Mouse (Mus musculus): ENCODE results near the gene Rnf114. TPM values are rescaled to one million over a fixed set of nuclear protein-coding genes. Genes with fewer than 3 reads are reported as not detected.

Rnf114 gene
- polyA plus RNA-seq, 1 experiment = 97.0 TPM

GRCm38 (mm10) chr2:167537476-167538297 lies 45.2 kb downstream of the Rnf114 start, which contains the start of gene Snai1:
TSS of gene Snai1 (plus strand) at chr2:167538195.
- peaks cover 10% of the 10 kb centered on the region for H3K4me1 ChIP-seq (ENCODE audit: control insufficient read depth, insufficient read depth, low read length)
- no peaks in the 10 kb centered on the region for H3K9me3 ChIP-seq (replicated peaks; ENCODE audit: control insufficient read depth, insufficient read depth, low read length, poor library complexity, severe bottlenecking)
- no peaks in the 10 kb centered on the region for H3K36me3 ChIP-seq (ENCODE audit: control insufficient read depth, insufficient read depth, low read length, poor library complexity, severe bottlenecking)
- peak within 1 kb of the TSS; percentile 19; the same call in 1 of the 2 replicates for H3K9ac ChIP-seq (ENCODE audit: low read depth, poor library complexity, severe bottlenecking)
- H3K27ac ChIP-seq (ENCODE audit: insufficient read depth, low read length) = no peak within 1 kb of the TSS
- peak within 1 kb of the TSS; percentile 35 for H3K4me3 ChIP-seq (ENCODE audit: low read depth, low read length)
- TF ChIP-seq POLR2A (IDR thresholded peaks at IDR 0.05; ENCODE audit: insufficient read depth, low read length) (peak; percentile 39), EP300 (IDR thresholded peaks at IDR 0.05; ENCODE audit: insufficient read depth, low read depth, low read length) (peak; percentile 14; the same call in 1 of the 2 replicates), CTCF (IDR thresholded peaks at IDR 0.05; ENCODE audit: low read depth, low read length) (peak; percentile 70)
- H3K27me3 ChIP-seq (ENCODE audit: control insufficient read depth, insufficient read depth, low read length, poor library complexity, severe bottlenecking) = peaks cover 2% of the 10 kb centered on the region; the same call in 1 of the 2 replicates

- Histone ChIP-seq H3K36me3 (ENCODE audit: control insufficient read depth, insufficient read depth, low read length, poor library complexity, severe bottlenecking) (no peaks in the 10 kb centered on the region), H3K27me3 (ENCODE audit: control insufficient read depth, insufficient read depth, low read length, poor library complexity, severe bottlenecking) (peaks cover 2% of the 10 kb centered on the region; the same call in 1 of the 2 replicates), H3K27ac (ENCODE audit: insufficient read depth, low read length) (no peak overlapping the region), H3K9ac (ENCODE audit: low read depth, poor library complexity, severe bottlenecking) (peak overlapping the region; percentile 19; the same call in 1 of the 2 replicates), H3K9me3 (replicated peaks; ENCODE audit: control insufficient read depth, insufficient read depth, low read length, poor library complexity, severe bottlenecking) (no peaks in the 10 kb centered on the region), H3K4me1 (ENCODE audit: control insufficient read depth, insufficient read depth, low read length) (peaks cover 12% of the 10 kb centered on the region), H3K4me3 (ENCODE audit: low read depth, low read length) (0 out of 2 replicates have a peak overlapping the region, but pooled peaks have one; percentile 3)
- TF ChIP-seq CTCF (IDR thresholded peaks at IDR 0.05; ENCODE audit: low read depth, low read length) (no peak), EP300 (IDR thresholded peaks at IDR 0.05; ENCODE audit: insufficient read depth, low read depth, low read length) (no peak), POLR2A (IDR thresholded peaks at IDR 0.05; ENCODE audit: insufficient read depth, low read length) (no peak)
These were observed 46.3 kb downstream of the Rnf114 start for GRCm38 (mm10) chr2:167538671-167539306.

- Histone ChIP-seq H3K4me3 (ENCODE audit: low read depth, low read length) (no peak overlapping the region), H3K27ac (ENCODE audit: insufficient read depth, low read length) (no peak overlapping the region), H3K36me3 (ENCODE audit: control insufficient read depth, insufficient read depth, low read length, poor library complexity, severe bottlenecking) (no peaks in the 10 kb centered on the region), H3K27me3 (ENCODE audit: control insufficient read depth, insufficient read depth, low read length, poor library complexity, severe bottlenecking) (peaks cover 2% of the 10 kb centered on the region; the same call in 1 of the 2 replicates), H3K9me3 (replicated peaks; ENCODE audit: control insufficient read depth, insufficient read depth, low read length, poor library complexity, severe bottlenecking) (no peaks in the 10 kb centered on the region), H3K4me1 (ENCODE audit: control insufficient read depth, insufficient read depth, low read length) (peaks cover 12% of the 10 kb centered on the region), H3K9ac (ENCODE audit: low read depth, poor library complexity, severe bottlenecking) (no peak overlapping the region)
- TF ChIP-seq CTCF (IDR thresholded peaks at IDR 0.05; ENCODE audit: low read depth, low read length) (no peak), EP300 (IDR thresholded peaks at IDR 0.05; ENCODE audit: insufficient read depth, low read depth, low read length) (peak; percentile 82)
These were observed 47.4 kb downstream of the Rnf114 start for GRCm38 (mm10) chr2:167539536-167540476.

- no peak overlapping the region for H3K9ac ChIP-seq (ENCODE audit: low read depth, poor library complexity, severe bottlenecking)
These were observed 48.1 kb downstream of the Rnf114 start for GRCm38 (mm10) chr2:167540477-167541110.

GRCm38 (mm10) chr2:167541324-167541723 lies 48.9 kb downstream of the Rnf114 start:
- H3K9ac ChIP-seq (ENCODE audit: low read depth, poor library complexity, severe bottlenecking) = no peak overlapping the region
- TF ChIP-seq CTCF (IDR thresholded peaks at IDR 0.05; ENCODE audit: low read depth, low read length) (no peak), POLR2A (IDR thresholded peaks at IDR 0.05; ENCODE audit: insufficient read depth, low read length) (no peak), EP300 (IDR thresholded peaks at IDR 0.05; ENCODE audit: insufficient read depth, low read depth, low read length) (no peak)
- H3K4me1 ChIP-seq (ENCODE audit: control insufficient read depth, insufficient read depth, low read length) = peaks cover 12% of the 10 kb centered on the region
- peaks cover 2% of the 10 kb centered on the region; the same call in 1 of the 2 replicates for H3K27me3 ChIP-seq (ENCODE audit: control insufficient read depth, insufficient read depth, low read length, poor library complexity, severe bottlenecking)
- H3K4me3 ChIP-seq (ENCODE audit: low read depth, low read length) = no peak overlapping the region
- no peaks in the 10 kb centered on the region for H3K9me3 ChIP-seq (replicated peaks; ENCODE audit: control insufficient read depth, insufficient read depth, low read length, poor library complexity, severe bottlenecking)
- H3K27ac ChIP-seq (ENCODE audit: insufficient read depth, low read length) = no peak overlapping the region
- no peaks in the 10 kb centered on the region for H3K36me3 ChIP-seq (ENCODE audit: control insufficient read depth, insufficient read depth, low read length, poor library complexity, severe bottlenecking)

More at GRCm38 (mm10) chr2:167540477-167541110, 48.1 kb downstream of the Rnf114 start:
- H3K27ac ChIP-seq (ENCODE audit: insufficient read depth, low read length) = no peak overlapping the region
- H3K4me1 ChIP-seq (ENCODE audit: control insufficient read depth, insufficient read depth, low read length) = peaks cover 12% of the 10 kb centered on the region
- H3K4me3 ChIP-seq (ENCODE audit: low read depth, low read length) = no peak overlapping the region
- TF ChIP-seq EP300 (IDR thresholded peaks at IDR 0.05; ENCODE audit: insufficient read depth, low read depth, low read length) = peak; percentile 43; the same call in 1 of the 2 replicates
- no peak for TF ChIP-seq POLR2A (IDR thresholded peaks at IDR 0.05; ENCODE audit: insufficient read depth, low read length)
- TF ChIP-seq CTCF (IDR thresholded peaks at IDR 0.05; ENCODE audit: low read depth, low read length) = no peak
- H3K36me3 ChIP-seq (ENCODE audit: control insufficient read depth, insufficient read depth, low read length, poor library complexity, severe bottlenecking) = no peaks in the 10 kb centered on the region
- H3K27me3 ChIP-seq (ENCODE audit: control insufficient read depth, insufficient read depth, low read length, poor library complexity, severe bottlenecking) = peaks cover 2% of the 10 kb centered on the region; the same call in 1 of the 2 replicates
- no peaks in the 10 kb centered on the region for H3K9me3 ChIP-seq (replicated peaks; ENCODE audit: control insufficient read depth, insufficient read depth, low read length, poor library complexity, severe bottlenecking)
